ENCODE assay signal across 14 mouse cellular contexts in the genomic region with DNA sequence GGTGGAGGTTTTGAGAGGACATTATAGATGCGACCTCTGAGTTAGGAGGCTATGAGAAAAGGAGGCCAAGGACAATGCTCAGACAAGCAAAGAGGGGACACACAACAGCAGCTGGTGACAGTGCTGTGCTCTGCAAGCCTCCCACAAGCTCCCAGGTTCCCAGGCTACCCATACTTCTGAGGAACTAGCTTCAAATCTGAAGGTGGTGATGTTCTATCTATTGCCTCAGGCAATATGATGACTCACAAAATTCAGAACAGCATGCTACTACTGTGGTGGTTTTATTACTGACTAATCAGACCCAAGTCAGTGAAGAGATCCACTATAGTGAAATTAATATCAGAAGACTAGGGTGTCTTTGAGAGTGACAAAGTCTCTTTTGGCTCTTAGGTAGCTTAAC.
"Had no signal": no experiment of that assay in that cellular context is flagged by ENCODE, and none has a peak within 500 bp of the region (broad histone marks: within the 10 kb centered on the region; RNA-seq: fewer than 3 reads in every experiment).

No protein-coding gene starts in this region.

- DNase-seq: lung, adult 2 months; lung, postnatal 14 days; lung, postnatal 36 days; thymus, adult 2 months; thymus, postnatal 25 days; thymus, postnatal 4 days had no signal

- H3K4me3 ChIP-seq: lung, embryonic 15.5 days; megakaryocyte, embryonic 14.5 days; midbrain, embryonic 13.5 days; midbrain, embryonic 15.5 days; neural tube, embryonic 12.5 days; stomach, embryonic 15.5 days had no signal

- H3K27ac ChIP-seq: lung, embryonic 15.5 days; macrophage; midbrain, embryonic 13.5 days; midbrain, embryonic 15.5 days; neural tube, embryonic 12.5 days; stomach, embryonic 15.5 days; stomach, postnatal 0 days had no signal
